8 mouse cellular contexts compared by ENCODE assay signal in genomic region chr1:34432776-34433481, GRCm38 (mm10). TPM values are rescaled to one million over a fixed set of nuclear protein-coding genes. Genes with fewer than 3 reads are reported as not detected.
A peak's percentile ranks its signal among the peaks of the same experiment; 100 is the strongest.
DNase-seq lines count a peak whose midpoint lies in the region; ATAC-seq and TF ChIP-seq lines count a peak whose summit lies in the region.

No protein-coding gene starts in this region.

- H3K36me3 ChIP-seq in kidney, embryonic 16.5 days (ENCODE audit: insufficient read depth, low read length): peaks cover 38% of the 10 kb centered on the region
- H3K36me3 ChIP-seq in lung, embryonic 15.5 days: no peaks in the 10 kb centered on the region; the same call in 1 of the 2 replicates

- DNase-seq in spleen, postnatal 36 days (ENCODE audit: low spot score in 2 of 2): peak; percentile 20 to 34
- no peak for DNase-seq in spleen, postnatal 4 days (ENCODE audit: low spot score in 2 of 2)
- peak; percentile 48 to 53 for DNase-seq in cerebellum, postnatal 14 days
- peak; percentile 40 to 63 for DNase-seq in heart, adult 9 months (ENCODE audit: low spot score in 2 of 2)

- WGBS in kidney, embryonic 16.5 days: 9% methylated on average over 35 of the region's 35 CpGs
- WGBS in lung, embryonic 15.5 days: 16% methylated on average over 35 of the region's 35 CpGs
- 4% methylated on average over 35 of the region's 35 CpGs for WGBS in olfactory bulb, adult 2 months

- no peak for TF ChIP-seq CTCF in olfactory bulb, adult 2 months (IDR thresholded peaks at IDR 0.05; ENCODE audit: insufficient read depth, low read depth, low read length)

- H3K27ac ChIP-seq in kidney, embryonic 16.5 days (ENCODE audit: low read length): peak overlapping the region; percentile 54
- peak overlapping the region; percentile 46 for H3K27ac ChIP-seq in lung, embryonic 15.5 days
- H3K27ac ChIP-seq in olfactory bulb, adult 2 months (ENCODE audit: insufficient read depth, low read depth, low read length): no peak overlapping the region

- peak; percentile 22; the same call in 1 of the 2 replicates for ATAC-seq in kidney, embryonic 16.5 days (ENCODE audit: low FRiP score, low TSS enrichment)
- peak; percentile 39; the same call in 1 of the 2 replicates for ATAC-seq in lung, embryonic 15.5 days (ENCODE audit: borderline replicate concordance, extremely low read depth, low FRiP score, low TSS enrichment)
- no peak for ATAC-seq in erythroid progenitor cell, adult 5-6 weeks (replicated peaks; ENCODE audit: low FRiP score, poor library complexity, severe bottlenecking)

- TF ChIP-seq POLR2A in olfactory bulb, adult 2 months (IDR thresholded peaks at IDR 0.05; ENCODE audit: insufficient read depth, low read depth, low read length): peak; percentile 51; the same call in 1 of the 2 replicates

- H3K4me3 ChIP-seq in kidney, embryonic 16.5 days (ENCODE audit: low read length): peak overlapping the region; percentile 44
- peak overlapping the region; percentile 38 for H3K4me3 ChIP-seq in lung, embryonic 15.5 days
- peak overlapping the region; percentile 51 for H3K4me3 ChIP-seq in olfactory bulb, adult 2 months (ENCODE audit: insufficient read depth, low read depth, low read length)

- H3K27me3 ChIP-seq in kidney, embryonic 16.5 days (ENCODE audit: insufficient read depth, low read length): no peaks in the 10 kb centered on the region
- no peaks in the 10 kb centered on the region for H3K27me3 ChIP-seq in lung, embryonic 15.5 days

- H3K4me2 ChIP-seq in kidney, embryonic 16.5 days (replicated peaks; ENCODE audit: low read depth, low read length): peak overlapping the region; percentile 66
- peak overlapping the region; percentile 74 for H3K4me2 ChIP-seq in lung, embryonic 15.5 days

- H3K9me3 ChIP-seq in kidney, embryonic 16.5 days (ENCODE audit: low read length): peaks cover 40% of the 10 kb centered on the region
- H3K9me3 ChIP-seq in lung, embryonic 15.5 days: peaks cover 10% of the 10 kb centered on the region

- H3K9ac ChIP-seq in kidney, embryonic 16.5 days (replicated peaks; ENCODE audit: low read length): peak overlapping the region; percentile 66
- H3K9ac ChIP-seq in lung, embryonic 15.5 days: peak overlapping the region; percentile 55

- peaks cover 7% of the 10 kb centered on the region for H3K4me1 ChIP-seq in kidney, embryonic 16.5 days (ENCODE audit: insufficient read depth, low read length)
- H3K4me1 ChIP-seq in lung, embryonic 15.5 days: peaks cover 24% of the 10 kb centered on the region; the same call in 1 of the 2 replicates
- peaks cover 8% of the 10 kb centered on the region for H3K4me1 ChIP-seq in olfactory bulb, adult 2 months (ENCODE audit: control insufficient read depth, insufficient read depth, low read length)

RNA-seq across cellular contexts. Expression of gene Ccdc115, which starts 6.5 kb away (rescaled TPM):
- 56.6 and 59.2 TPM in 2 replicates for polyA plus RNA-seq in kidney, embryonic 16.5 days (2015; fragmentation: Nextera tagmentation; extraction: Ambion mirVana)
- polyA plus RNA-seq in lung, embryonic 15.5 days (2015; fragmentation: Nextera tagmentation; extraction: Ambion mirVana): 54.2 and 55.2 TPM in 2 replicates
- polyA plus RNA-seq in olfactory bulb, adult 2 months (2012; ENCODE audit: insufficient read depth, insufficient read length, low replicate concordance, missing spikeins): not detected in 2 replicates
- 3.2 and 5.0 TPM in 2 replicates for total RNA-seq in erythroid progenitor cell, adult 5-6 weeks (2015; ENCODE audit: low replicate concordance)
- 4.6 and 8.3 TPM in 2 replicates for total RNA-seq in erythroid progenitor cell, adult 5-6 weeks (2017; ENCODE audit: low replicate concordance)

RNA-seq across cellular contexts. Expression of gene Imp4, which starts 6.7 kb away (rescaled TPM):
- 99.9 and 105 TPM in 2 replicates for polyA plus RNA-seq in kidney, embryonic 16.5 days (2015; fragmentation: Nextera tagmentation; extraction: Ambion mirVana)
- 80.1 and 82.4 TPM in 2 replicates for polyA plus RNA-seq in lung, embryonic 15.5 days (2015; fragmentation: Nextera tagmentation; extraction: Ambion mirVana)
- polyA plus RNA-seq in olfactory bulb, adult 2 months (2012; ENCODE audit: insufficient read depth, insufficient read length, low replicate concordance, missing spikeins): not detected in 2 replicates
- 5.4 and 8.3 TPM in 2 replicates for total RNA-seq in erythroid progenitor cell, adult 5-6 weeks (2015; ENCODE audit: low replicate concordance)
- 2.6 and 8.3 TPM in 2 replicates for total RNA-seq in erythroid progenitor cell, adult 5-6 weeks (2017; ENCODE audit: low replicate concordance)

RNA-seq across cellular contexts. Expression of gene Ptpn18, which starts 26.6 kb away (rescaled TPM):
- polyA plus RNA-seq in kidney, embryonic 16.5 days (2015; fragmentation: Nextera tagmentation; extraction: Ambion mirVana): 20.3 and 21.5 TPM in 2 replicates
- polyA plus RNA-seq in lung, embryonic 15.5 days (2015; fragmentation: Nextera tagmentation; extraction: Ambion mirVana): 41.4 and 44.0 TPM in 2 replicates
- not detected in 2 replicates for polyA plus RNA-seq in olfactory bulb, adult 2 months (2012; ENCODE audit: insufficient read depth, insufficient read length, low replicate concordance, missing spikeins)
- total RNA-seq in erythroid progenitor cell, adult 5-6 weeks (2015; ENCODE audit: low replicate concordance): 9.2 and 11.9 TPM in 2 replicates
- total RNA-seq in erythroid progenitor cell, adult 5-6 weeks (2017; ENCODE audit: low replicate concordance): 39.5 and 42.1 TPM in 2 replicates

Comparison
In these comparisons a context has a peak if more than half of its experiments do, and no peak if none do; other contexts are left out.
1. DNase-seq: peak in spleen, postnatal 36 days (2 of 2), cerebellum, postnatal 14 days (2 of 2) and heart, adult 9 months (2 of 2); none in spleen, postnatal 4 days (0 of 2).
2. RNA of gene Ccdc115, which starts 6.5 kb away (polyA plus RNA-seq): 56.6 to 59.2 TPM in kidney, embryonic 16.5 days and 54.2 to 55.2 TPM in lung, embryonic 15.5 days; not detected in olfactory bulb, adult 2 months; every median in the first group is over 10 times any median in the second.
3. RNA of gene Ptpn18, which starts 26.6 kb away (polyA plus RNA-seq): 41.4 to 44.0 TPM in lung, embryonic 15.5 days and 20.3 to 21.5 TPM in kidney, embryonic 16.5 days; not detected in olfactory bulb, adult 2 months; every median in the first group is over 10 times any median in the second.
4. Peak in every context shown above with its lines, with median percentiles within 50 percentile points of each other: H3K4me3 ChIP-seq.